Mouse (Mus musculus) G1E (cell line): ENCODE data around the gene Sesn2.

Source experiments
- CTCF ChIP-seq: IDR thresholded peaks from 2 replicates; pipeline ENCODE4 v1.5.1; 2012; ENCODE audit warnings: low read depth, low read length, inconsistent platforms, mixed read lengths
- GATA1 ChIP-seq: IDR thresholded peaks from 2 replicates; pipeline ENCODE4 v1.6.1; 2012; ENCODE audit warnings: borderline replicate concordance, low read length, inconsistent platforms, mixed read lengths
- TAL1 ChIP-seq: conservative IDR thresholded peaks from 2 replicates; pipeline ENCODE4 v1.6.1; 2012; ENCODE audit warnings: low read depth, low read length, inconsistent platforms, mixed read lengths

DNA sequence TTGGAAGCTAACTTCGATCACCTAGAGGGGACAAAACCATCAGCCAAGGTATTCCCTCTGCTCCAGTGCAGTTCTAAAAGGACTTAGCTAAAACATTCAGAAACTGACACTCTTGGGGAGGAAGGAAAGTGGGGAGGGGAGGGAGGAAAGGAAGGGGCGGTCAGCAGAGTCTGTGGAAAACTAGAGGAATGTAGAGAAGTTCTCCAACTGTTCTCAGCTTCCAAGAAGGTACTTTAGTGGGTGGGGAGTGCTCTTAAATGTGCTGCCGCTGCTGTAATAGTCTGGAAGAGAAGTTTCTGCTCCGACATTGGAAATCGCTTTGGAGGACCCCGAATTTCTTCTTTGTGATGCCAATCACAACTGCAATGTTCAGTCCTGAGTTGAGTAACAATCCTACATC is 21.3 kb downstream of the Sesn2 start:
- TF ChIP-seq CTCF (no peak), TAL1 (no peak), GATA1 (no peak)
